Mouse (Mus musculus) heart, adult 2 months (tissue): ENCODE data around the gene Cpxm1. TPM values are rescaled to one million over a fixed set of nuclear protein-coding genes. Genes with fewer than 3 reads are reported as not detected.
A peak's percentile ranks its signal among the peaks of the same experiment; 100 is the strongest.

Source experiments
- DNase-seq, 2 experiments: peaks; one replicate each; pipeline ENCODE4 v3.0.0; 2021
- H3K27ac ChIP-seq: fragments of 200-600 bp; 2 replicates; pipeline ENCODE4 v1.8.1; 2022
- H3K27me3 ChIP-seq: fragments of 200-500 bp; 2 replicates; pipeline ENCODE4 v1.6.1; 2012; ENCODE audit warnings: mild to moderate bottlenecking, low read length, inconsistent platforms, mixed read lengths; ENCODE audit not compliant: control insufficient read depth, insufficient read depth
- H3K36me3 ChIP-seq: fragments of 200-500 bp; 2 replicates; pipeline ENCODE4 v1.6.1; 2012; ENCODE audit warnings: low read length, inconsistent platforms; ENCODE audit not compliant: control insufficient read depth, insufficient read depth
- H3K4me1 ChIP-seq: fragments of 200-500 bp; 2 replicates; pipeline ENCODE4 v1.6.1; 2011; ENCODE audit warnings: low read length; ENCODE audit not compliant: control insufficient read depth, insufficient read depth
- H3K4me3 ChIP-seq: fragments of 200-600 bp; 2 replicates; pipeline ENCODE4 v1.8.1; 2022
- H3K79me2 ChIP-seq: fragments of 200-500 bp; replicated peaks from 2 replicates; pipeline ENCODE4 v1.6.1; 2012; ENCODE audit warnings: mild to moderate bottlenecking, inconsistent platforms, low read length, moderate library complexity, mixed read lengths; ENCODE audit not compliant: control insufficient read depth, insufficient read depth
- H3K9ac ChIP-seq: fragments of 200-500 bp; 2 replicates; pipeline ENCODE4 v1.6.1; 2012; ENCODE audit warnings: low read depth, mild to moderate bottlenecking, control low read depth, inconsistent platforms, low read length, mixed read lengths
- CTCF ChIP-seq: fragments of 200-600 bp; IDR thresholded peaks from 2 replicates; pipeline ENCODE4 v1.8.1; 2022; ENCODE audit warnings: antibody characterized with exemption, mild to moderate bottlenecking, moderate library complexity
- EP300 ChIP-seq: fragments of 200-500 bp; IDR thresholded peaks from 2 replicates; pipeline ENCODE4 v1.6.1; 2011; ENCODE audit warnings: low read depth, low read length, control low read depth; ENCODE audit not compliant: insufficient read depth
- POLR2A ChIP-seq: fragments of 200-500 bp; IDR thresholded peaks from 2 replicates; pipeline ENCODE4 v1.6.1; 2011; ENCODE audit warnings: mild to moderate bottlenecking, low read depth, low read length, control low read depth; ENCODE audit not compliant: insufficient read depth
- WGBS: fragments of 180-500 bp; shearing (Covaris S2); methylation state at CpG from one replicate; pipeline ENCODE4 v1.1.7; 2018; 5-methylcytosine and 5-hydroxymethylcytosine counted together
- intact Hi-C: fragments of 180-260 bp; cut with DNase I; formaldehyde crosslinking; loops from one replicate; pipeline ENCODE4 v1.15.1; 2025
- polyA plus RNA-seq: library from polyadenylated mRNA; depleted of rRNA; stranded (reverse); fragments of >200 nt; gene quantifications from 2 replicates; pipeline ENCODE4 v1.2.3, GENCODE M21; 2012
- total RNA-seq, 2 experiments: library from RNA; stranded (reverse); gene quantifications; 2 replicates each; pipeline ENCODE4 v1.2.3; 2021

Gene Cpxm1
- total and polyA plus RNA-seq, 3 experiments: 1.9 to 8.2 (median 3.3) TPM

GRCm38 (mm10) chr2:130432157-130432556, 34.8 kb upstream of the Cpxm1 start:
- H3K9ac ChIP-seq: no peak overlapping the region
- H3K27me3 ChIP-seq: no peaks in the 10 kb centered on the region
- H3K4me3 ChIP-seq: no peak overlapping the region
- no peaks in the 10 kb centered on the region; the same call in none of the 2 replicates for H3K4me1 ChIP-seq
- no peak overlapping the region for H3K27ac ChIP-seq
- no peak for TF ChIP-seq CTCF
- intact Hi-C loops: no loop called here
- no peaks in the 10 kb centered on the region for H3K36me3 ChIP-seq
- no peaks in the 10 kb centered on the region; the same call in 1 of the 2 replicates for H3K79me2 ChIP-seq
- WGBS: 77% methylated on average over 3 of the region's 3 CpGs
- DNase-seq: no peak

GRCm38 (mm10) chr2:130430484-130430883, 33.1 kb upstream of the Cpxm1 start:
- Histone ChIP-seq H3K9ac (no peak overlapping the region), H3K79me2 (no peaks in the 10 kb centered on the region; the same call in 1 of the 2 replicates), H3K27me3 (no peaks in the 10 kb centered on the region), H3K36me3 (no peaks in the 10 kb centered on the region), H3K4me3 (no peak overlapping the region), H3K4me1 (no peaks in the 10 kb centered on the region; the same call in none of the 2 replicates), H3K27ac (no peak overlapping the region)
- intact Hi-C loops: no loop called here
- no peak for TF ChIP-seq CTCF
- no peak for TF ChIP-seq POLR2A
- no peak for TF ChIP-seq EP300
- no peak for DNase-seq
- 64% methylated on average over 3 of the region's 3 CpGs for WGBS

GRCm38 (mm10) chr2:130429851-130430250, 32.5 kb upstream of the Cpxm1 start:
- no peak overlapping the region for H3K4me3 ChIP-seq
- 41% methylated on average over 2 of the region's 2 CpGs for WGBS
- TF ChIP-seq CTCF: no peak
- no peak for TF ChIP-seq EP300
- no peak for TF ChIP-seq POLR2A
- DNase-seq: no peak
- no peaks in the 10 kb centered on the region for H3K27me3 ChIP-seq
- H3K27ac ChIP-seq: no peak overlapping the region
- H3K9ac ChIP-seq: no peak overlapping the region
- no peaks in the 10 kb centered on the region; the same call in none of the 2 replicates for H3K4me1 ChIP-seq
- H3K36me3 ChIP-seq: no peaks in the 10 kb centered on the region
- intact Hi-C loops: loop anchor here (10.0 kb wide), 1 partner anchor 235 kb away; the partner anchor contains the start of genes Ddrgk1 and Itpa
- no peaks in the 10 kb centered on the region; the same call in 1 of the 2 replicates for H3K79me2 ChIP-seq

- intact Hi-C loops: loop anchor here (2.0 to 10.0 kb wide), 2 partner anchors 24 to 240 kb away; partner anchors contain the start of genes Ddrgk1 and Itpa
- H3K4me1 ChIP-seq: peaks cover 4% of the 10 kb centered on the region
- H3K27me3 ChIP-seq: no peaks in the 10 kb centered on the region
- H3K4me3 ChIP-seq: peak overlapping the region; percentile 98
- H3K27ac ChIP-seq: no peak overlapping the region; the same call in 1 of the 2 replicates
- H3K79me2 ChIP-seq: no peaks in the 10 kb centered on the region
- WGBS: 22% methylated on average over 5 of the region's 5 CpGs
- peak in 1 of 2 experiments; percentile 13 for DNase-seq
- peak overlapping the region; percentile 70; the same call in 1 of the 2 replicates for H3K9ac ChIP-seq
- TF ChIP-seq CTCF (peak; percentile 38), POLR2A (no peak)
- H3K36me3 ChIP-seq: no peaks in the 10 kb centered on the region
Measured at GRCm38 (mm10) chr2:130425112-130425511, 27.7 kb upstream of the Cpxm1 start.

GRCm38 (mm10) chr2:130424126-130424853, 26.9 kb upstream of the Cpxm1 start, which contains the start of the genes Vps16 and Pced1a:
TSS of gene Vps16 (plus strand) at chr2:130424339.
TSS of gene Pced1a (minus strand) at chr2:130424701.
- Histone ChIP-seq H3K36me3 (no peaks in the 10 kb centered on the region), H3K27ac (peak within 1 kb of the TSS; percentile 93), H3K4me1 (peaks cover 4% of the 10 kb centered on the region), H3K9ac (peak within 1 kb of the TSS; percentile 74), H3K4me3 (peak within 1 kb of the TSS; percentile 98), H3K27me3 (no peaks in the 10 kb centered on the region), H3K79me2 (no peaks in the 10 kb centered on the region)
- intact Hi-C loops: loop anchor here (2.0 to 10.0 kb wide), 4 partner anchors 25 to 242 kb away; partner anchors contain the start of genes Ddrgk1, Itpa and Mrps26
- TF ChIP-seq EP300 (peak; percentile 74; the same call in 1 of the 2 replicates), CTCF (peak; percentile 82), POLR2A (peak; percentile 87)
- peak; percentile 95 to 96 for DNase-seq
- under 1% methylated on average over 58 of the region's 58 CpGs for WGBS
